Mouse (Mus musculus): ENCODE results near the gene Fam20c.

- TF ChIP-seq CTCF (IDR thresholded peaks at IDR 0.05; ENCODE audit: low read depth), result no peak
- no peak for TF ChIP-seq EP300 (IDR thresholded peaks at IDR 0.05; ENCODE audit: low read depth)
Measured at GRCm38 (mm10) chr5:138724417-138724816, 29.9 kb upstream of the Fam20c start.

Data from heart, postnatal 0 days (tissue).